8 mouse cellular contexts compared by ENCODE assay signal in the genomic region with DNA sequence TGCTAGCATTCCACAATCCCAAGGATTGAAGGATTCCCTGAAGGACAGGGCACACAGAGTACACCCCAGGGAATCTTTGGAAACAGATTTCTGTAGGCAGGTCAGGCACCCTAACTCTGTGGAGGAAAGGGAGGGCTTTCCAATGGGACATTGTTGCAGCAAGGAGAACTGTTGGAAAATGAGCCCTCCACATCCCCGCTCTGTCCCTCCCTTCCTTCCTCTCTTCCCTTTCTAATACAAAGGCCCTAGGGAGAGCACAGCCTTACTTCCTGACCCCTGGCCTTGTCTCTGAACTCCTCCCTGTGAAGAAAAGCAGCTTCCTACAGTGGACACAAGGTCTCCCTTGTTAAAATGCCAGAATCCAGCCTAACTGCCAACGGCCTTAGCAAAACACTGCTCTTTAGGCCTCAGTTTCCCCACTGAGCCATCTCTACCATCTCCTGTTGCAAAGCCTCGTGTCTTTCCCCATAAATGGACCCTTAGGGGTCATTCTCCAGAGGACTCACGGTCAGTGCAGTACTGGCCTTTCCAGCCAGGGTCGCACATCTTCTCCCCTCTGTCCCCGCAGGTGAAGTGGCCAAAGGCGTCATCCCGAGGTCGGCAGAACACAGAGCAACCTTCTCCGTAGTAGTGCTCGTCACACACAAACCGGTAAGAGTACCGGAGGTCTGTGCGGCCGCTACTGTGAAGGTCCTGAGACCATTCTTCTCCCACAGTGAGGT. TPM values are rescaled to one million over a fixed set of nuclear protein-coding genes. Genes with fewer than 3 reads are reported as not detected.
DNase-seq lines count a peak whose midpoint lies in the region; ATAC-seq and TF ChIP-seq lines count a peak whose summit lies in the region.

No protein-coding gene starts in this region.

- H3K27ac ChIP-seq in embryonic facial prominence, embryonic 13.5 days = no peak overlapping the region
- H3K27ac ChIP-seq in forebrain, embryonic 15.5 days (replicated peaks) = no peak overlapping the region; the same call in 1 of the 2 replicates
- no peak overlapping the region for H3K27ac ChIP-seq in hindbrain, postnatal 0 days
- H3K27ac ChIP-seq in midbrain, embryonic 11.5 days (ENCODE audit: low read depth, low read length) = peak overlapping the region; percentile 65

- no peak for DNase-seq in hindbrain, postnatal 0 days (ENCODE audit: low spot score)
- DNase-seq in midbrain, embryonic 11.5 days (ENCODE audit: low spot score, missing footprints) = peak; percentile 88
- DNase-seq in B cell, adult 2 months = no peak
- DNase-seq in thymus, postnatal 4 days = no peak
- no peak for DNase-seq in embryo, embryonic 11 days

- no peaks in the 10 kb centered on the region for H3K9me3 ChIP-seq in embryonic facial prominence, embryonic 13.5 days
- no peaks in the 10 kb centered on the region for H3K9me3 ChIP-seq in forebrain, embryonic 15.5 days
- no peaks in the 10 kb centered on the region for H3K9me3 ChIP-seq in hindbrain, postnatal 0 days (ENCODE audit: low read length)
- H3K9me3 ChIP-seq in midbrain, embryonic 11.5 days (ENCODE audit: control insufficient read depth, low read length) = no peaks in the 10 kb centered on the region

- peaks cover 30% of the 10 kb centered on the region for H3K4me1 ChIP-seq in embryonic facial prominence, embryonic 13.5 days
- peaks cover 65% of the 10 kb centered on the region for H3K4me1 ChIP-seq in forebrain, embryonic 15.5 days
- H3K4me1 ChIP-seq in hindbrain, postnatal 0 days (ENCODE audit: insufficient read depth, low read length) = peaks cover 22% of the 10 kb centered on the region
- peaks cover 57% of the 10 kb centered on the region for H3K4me1 ChIP-seq in midbrain, embryonic 11.5 days (ENCODE audit: control insufficient read depth, insufficient read depth, low read length)

- no peaks in the 10 kb centered on the region for H3K36me3 ChIP-seq in embryonic facial prominence, embryonic 13.5 days
- peaks cover 29% of the 10 kb centered on the region for H3K36me3 ChIP-seq in forebrain, embryonic 15.5 days
- peaks cover 21% of the 10 kb centered on the region for H3K36me3 ChIP-seq in hindbrain, postnatal 0 days (ENCODE audit: insufficient read depth, low read length)
- peaks cover 27% of the 10 kb centered on the region for H3K36me3 ChIP-seq in midbrain, embryonic 11.5 days (ENCODE audit: control insufficient read depth, insufficient read depth, low read length)

- peak overlapping the region; percentile 11 for H3K4me2 ChIP-seq in embryonic facial prominence, embryonic 13.5 days
- H3K4me2 ChIP-seq in forebrain, embryonic 15.5 days (replicated peaks) = peak overlapping the region; percentile 66
- peak overlapping the region; percentile 95 for H3K4me2 ChIP-seq in hindbrain, postnatal 0 days (ENCODE audit: low read depth, low read length)
- peak overlapping the region; percentile 56 for H3K4me2 ChIP-seq in midbrain, embryonic 11.5 days

- WGBS in embryonic facial prominence, embryonic 13.5 days = 61% methylated on average over 15 of the region's 15 CpGs
- 48% methylated on average over 15 of the region's 15 CpGs for WGBS in forebrain, embryonic 15.5 days
- WGBS in hindbrain, postnatal 0 days = 52% methylated on average over 15 of the region's 15 CpGs
- WGBS in midbrain, embryonic 11.5 days = 62% methylated on average over 15 of the region's 15 CpGs

- peaks cover 78% of the 10 kb centered on the region for H3K27me3 ChIP-seq in embryonic facial prominence, embryonic 13.5 days
- H3K27me3 ChIP-seq in forebrain, embryonic 15.5 days = no peaks in the 10 kb centered on the region
- H3K27me3 ChIP-seq in hindbrain, postnatal 0 days (ENCODE audit: insufficient read depth, low read length) = no peaks in the 10 kb centered on the region; the same call in 1 of the 2 replicates
- H3K27me3 ChIP-seq in midbrain, embryonic 11.5 days (ENCODE audit: control insufficient read depth, insufficient read depth, low read length) = peaks cover 3% of the 10 kb centered on the region; the same call in 1 of the 2 replicates

- TF ChIP-seq CTCF in hindbrain, postnatal 0 days (IDR thresholded peaks at IDR 0.05; ENCODE audit: low read depth) = no peak; the same call in 1 of the 2 replicates

- peak overlapping the region; percentile 17; the same call in 1 of the 2 replicates for H3K9ac ChIP-seq in embryonic facial prominence, embryonic 13.5 days
- H3K9ac ChIP-seq in forebrain, embryonic 15.5 days (replicated peaks) = peak overlapping the region; percentile 38; the same call in 1 of the 2 replicates
- H3K9ac ChIP-seq in hindbrain, postnatal 0 days (replicated peaks; ENCODE audit: low read length) = peak overlapping the region; percentile 78; the same call in 1 of the 2 replicates
- peak overlapping the region; percentile 80 for H3K9ac ChIP-seq in midbrain, embryonic 11.5 days (ENCODE audit: low read length)

- H3K4me3 ChIP-seq in embryonic facial prominence, embryonic 13.5 days = no peak overlapping the region
- peak overlapping the region; percentile 91 for H3K4me3 ChIP-seq in forebrain, embryonic 15.5 days
- H3K4me3 ChIP-seq in hindbrain, postnatal 0 days (ENCODE audit: low read length) = peak overlapping the region; percentile 68
- H3K4me3 ChIP-seq in midbrain, embryonic 11.5 days (ENCODE audit: low read depth, low read length) = peak overlapping the region; percentile 87

- ATAC-seq in embryonic facial prominence, embryonic 13.5 days (ENCODE audit: insufficient number of reproducible peaks, insufficient read depth, low FRiP score, low TSS enrichment, low read depth) = no peak
- no peak for ATAC-seq in forebrain, embryonic 15.5 days (replicated peaks)
- ATAC-seq in hindbrain, postnatal 0 days = no peak
- no peak for ATAC-seq in midbrain, embryonic 11.5 days (ENCODE audit: low FRiP score)
- ATAC-seq in activated CD4-positive, CD25-positive, alpha-beta regulatory T cell, adult 4 months = no peak

RNA-seq across cellular contexts. Expression of a gene that starts 3.6 kb away (rescaled TPM):
- polyA plus RNA-seq in embryonic facial prominence, embryonic 13.5 days (2015; fragmentation: Nextera tagmentation; extraction: Ambion mirVana) = 4.0 and 5.1 TPM in 2 replicates
- polyA plus RNA-seq in forebrain, embryonic 15.5 days (2015; fragmentation: Nextera tagmentation; extraction: Ambion mirVana) = 34.6 and 35.9 TPM in 2 replicates
- total RNA-seq in hindbrain, postnatal 0 days (2014; rRNA removed) = 34.3 and 44.2 TPM in 2 replicates
- polyA plus RNA-seq in hindbrain, postnatal 0 days (2015; fragmentation: Nextera tagmentation; extraction: Ambion mirVana) = 10.1 and 10.9 TPM in 2 replicates
- polyA plus RNA-seq in midbrain, embryonic 11.5 days (2014; fragmentation: Nextera tagmentation; extraction: Ambion mirVana) = 61.4 and 68.6 TPM in 2 replicates
- under 1 TPM in 1 of 2 experiments, not detected in 1; 0.63 TPM for polyA plus RNA-seq in activated CD4-positive, CD25-positive, alpha-beta regulatory T cell, adult 4 months (2017; shearing (Covaris generic))

RNA-seq across cellular contexts. Expression of a gene that starts 22.9 kb away (rescaled TPM):
- polyA plus RNA-seq in embryonic facial prominence, embryonic 13.5 days (2015; fragmentation: Nextera tagmentation; extraction: Ambion mirVana) = 31.1 and 35.9 TPM in 2 replicates
- 47.8 and 48.6 TPM in 2 replicates for polyA plus RNA-seq in forebrain, embryonic 15.5 days (2015; fragmentation: Nextera tagmentation; extraction: Ambion mirVana)
- 36.8 and 40.8 TPM in 2 replicates for total RNA-seq in hindbrain, postnatal 0 days (2014; rRNA removed)
- 29.4 and 31.7 TPM in 2 replicates for polyA plus RNA-seq in hindbrain, postnatal 0 days (2015; fragmentation: Nextera tagmentation; extraction: Ambion mirVana)
- 32.2 and 36.3 TPM in 2 replicates for polyA plus RNA-seq in midbrain, embryonic 11.5 days (2014; fragmentation: Nextera tagmentation; extraction: Ambion mirVana)
- polyA plus RNA-seq in activated CD4-positive, CD25-positive, alpha-beta regulatory T cell, adult 4 months (2017; shearing (Covaris generic)) = 10 to 100 TPM; 26.8 to 32.4 TPM

Comparison
In these comparisons a context has a peak if more than half of its experiments do, and no peak if none do; other contexts are left out.
1. H3K4me2 ChIP-seq: peak in every context shown above with its lines; median percentile 95 in hindbrain, postnatal 0 days; 66 in forebrain, embryonic 15.5 days; 56 in midbrain, embryonic 11.5 days; 11 in embryonic facial prominence, embryonic 13.5 days.
2. H3K9ac ChIP-seq: peak in every context shown above with its lines; median percentile 80 in midbrain, embryonic 11.5 days; 78 in hindbrain, postnatal 0 days; 38 in forebrain, embryonic 15.5 days; 17 in embryonic facial prominence, embryonic 13.5 days.